Mouse (Mus musculus) adrenal gland (tissue): ENCODE data around the gene Scarf1.
"Not testable (repeated sequence)": the region's sequence is repeated elsewhere in the genome, so short reads cannot be mapped to it uniquely, and the experiment has no call there.

Experiments used
- intact Hi-C: fragments of 180-260 bp; cut with DNase I; formaldehyde crosslinking; loops from one replicate; pipeline ENCODE4 v1.15.1; 2025

The Scarf1 gene

GRCm38 (mm10) chr11:75536255-75537024 is 23.1 kb downstream of the Scarf1 start:
- intact Hi-C loops: no loop called here

GRCm38 (mm10) chr11:75537025-75537414 is 23.7 kb downstream of the Scarf1 start:
- intact Hi-C loops: no loop called here

GRCm38 (mm10) chr11:75537491-75538183 is 24.3 kb downstream of the Scarf1 start:
- intact Hi-C loops: no loop called here

GRCm38 (mm10) chr11:75538184-75538969 is 25.0 kb downstream of the Scarf1 start:
- intact Hi-C loops: no loop called here

GRCm38 (mm10) chr11:75538970-75539299 is 25.6 kb downstream of the Scarf1 start:
- intact Hi-C loops: no loop called here

- intact Hi-C loops: no loop called here
These were observed 26.9 kb downstream of the Scarf1 start for GRCm38 (mm10) chr11:75540209-75540608.

- intact Hi-C loops: no loop called here
These were observed 27.6 kb downstream of the Scarf1 start for GRCm38 (mm10) chr11:75540710-75541581.

- intact Hi-C loops: no loop called here
These were observed 31.4 kb downstream of the Scarf1 start for GRCm38 (mm10) chr11:75544713-75545112.

- intact Hi-C loops: no loop called here
These were observed 32.7 kb downstream of the Scarf1 start for GRCm38 (mm10) chr11:75546057-75546456.

- intact Hi-C loops: no loop called here
These were observed 36.3 kb downstream of the Scarf1 start for GRCm38 (mm10) chr11:75549658-75550111.

GRCm38 (mm10) chr11:75550200-75550946 is 37.0 kb downstream of the Scarf1 start:
- intact Hi-C loops: no loop called here

GRCm38 (mm10) chr11:75551321-75551720 is 38.0 kb downstream of the Scarf1 start:
- intact Hi-C loops: no loop called here

GRCm38 (mm10) chr11:75551961-75552441 is 38.7 kb downstream of the Scarf1 start:
- intact Hi-C loops: no loop called here

- intact Hi-C loops: no loop called here
These were observed 39.7 kb downstream of the Scarf1 start for GRCm38 (mm10) chr11:75552906-75553482.

GRCm38 (mm10) chr11:75556006-75556405 is 42.7 kb downstream of the Scarf1 start:
- intact Hi-C loops: not testable (repeated sequence)

- intact Hi-C loops: no loop called here
These were observed 43.8 kb downstream of the Scarf1 start for GRCm38 (mm10) chr11:75557142-75557541.

- intact Hi-C loops: no loop called here
These were observed 44.8 kb downstream of the Scarf1 start for GRCm38 (mm10) chr11:75558101-75558500.

GRCm38 (mm10) chr11:75559870-75560504 is 46.6 kb downstream of the Scarf1 start:
- intact Hi-C loops: no loop called here
